Mouse (Mus musculus) v-Abl transformed pro-B cells (cell line): ENCODE measurements around the gene Sun5.
"Not testable (repeated sequence)": the region's sequence is repeated elsewhere in the genome, so short reads cannot be mapped to it uniquely, and the experiment has no call there.

ENCODE experiments used
- in situ Hi-C, 2 experiments: fragments of 400-800 bp; cut with MboI; formaldehyde crosslinking; loops; one replicate each; pipeline ENCODE4 v1.15.1; 2025; ENCODE audit not compliant: unreplicated experiment in 2 of 2

The Sun5 gene

GRCm38 (mm10) chr2:153822005-153822543 lies 48.8 kb downstream of the Sun5 start:
- in situ Hi-C loops = no loop called here

GRCm38 (mm10) chr2:153809921-153810320 lies 61.0 kb downstream of the Sun5 start:
- in situ Hi-C loops = no loop called here

GRCm38 (mm10) chr2:153808841-153809240 lies 62.0 kb downstream of the Sun5 start:
- in situ Hi-C loops = no loop called here

DNA sequence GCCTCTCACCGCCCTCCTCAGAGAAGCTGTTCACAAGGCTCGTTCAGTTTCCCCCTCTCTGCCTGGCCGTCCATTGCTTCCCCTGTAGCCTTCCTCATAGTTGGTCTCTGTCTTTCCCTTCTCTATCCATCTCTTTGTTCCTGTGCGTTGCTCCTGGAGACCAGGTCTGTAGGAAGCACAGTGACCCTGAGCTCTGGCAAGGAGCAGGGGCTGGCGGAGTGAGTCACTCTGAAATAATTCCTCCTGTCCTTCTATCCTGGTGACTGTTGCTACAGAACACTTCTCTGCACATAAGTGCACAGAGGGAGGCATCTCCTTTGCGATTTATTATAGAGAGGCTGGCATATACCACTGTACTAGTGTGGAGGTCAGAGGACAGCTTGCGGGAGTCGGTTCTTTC lies 62.7 kb downstream of the Sun5 start:
- in situ Hi-C loops = no loop called here

GRCm38 (mm10) chr2:153807464-153807863 lies 63.4 kb downstream of the Sun5 start:
- in situ Hi-C loops = not testable (repeated sequence)
